Mouse (Mus musculus): Measurements from ENCODE around the gene Il11ra2. TPM values are rescaled to one million over a fixed set of nuclear protein-coding genes. Genes with fewer than 3 reads are reported as not detected.
"Not testable (repeated sequence)": the region's sequence is repeated elsewhere in the genome, so short reads cannot be mapped to it uniquely, and the experiment has no call there.

The Il11ra2 gene
- polyA plus RNA-seq, 1 experiment from 2014 or later = not detected

DNA sequence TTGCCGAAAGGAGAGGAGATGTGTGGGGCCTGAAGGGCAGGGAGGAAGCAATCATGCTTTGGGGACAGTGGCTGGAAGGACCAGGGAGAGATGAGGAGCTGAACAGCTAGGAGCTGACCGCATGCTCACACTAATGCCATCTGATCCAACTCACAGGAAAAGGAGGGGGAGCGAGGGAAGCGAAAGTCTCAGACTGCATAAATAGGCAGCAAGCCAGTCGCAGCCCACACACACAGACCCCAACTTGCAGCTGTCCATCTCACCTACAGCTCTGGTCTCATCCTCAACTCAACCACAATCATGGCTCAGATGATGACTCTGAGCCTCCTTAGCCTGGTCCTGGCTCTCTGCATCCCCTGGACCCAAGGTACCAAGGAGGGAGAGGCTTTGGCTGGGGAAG lies 49.8 kb downstream of the Il11ra2 start, which contains the start of gene Gm10591:
Gene Gm10591, plus strand, starts transcription at position 301 of the 400 bp plus-strand sequence.
- no CpG with 5 or more reads among the region's 5 CpGs for WGBS
- not testable (repeated sequence) for H3K27me3 ChIP-seq (replicated peaks; ENCODE audit: control insufficient read depth, insufficient read depth, low read length); H3K9me3 ChIP-seq (ENCODE audit: control insufficient read depth, low read length); H3K4me2 ChIP-seq (ENCODE audit: low read length); DNase-seq (ENCODE audit: low spot score); H3K36me3 ChIP-seq (ENCODE audit: control insufficient read depth, insufficient read depth, low read length); H3K4me1 ChIP-seq (replicated peaks; ENCODE audit: control insufficient read depth, insufficient read depth, low read length); H3K9ac ChIP-seq (ENCODE audit: low read length); ATAC-seq (replicated peaks; ENCODE audit: low FRiP score, low TSS enrichment, low read depth); H3K27ac ChIP-seq (ENCODE audit: low read depth); H3K4me3 ChIP-seq (ENCODE audit: low read depth, low read length)

Other genes with a start within 250 kb of the Il11ra2 start
- gene Gm21586, start 222.5 kb downstream of the Il11ra2 start, polyA plus RNA-seq (2014; fragmentation: Nextera tagmentation; extraction: Ambion mirVana) = not detected in 2 replicates
- gene Gm2163, start 195.1 kb downstream of the Il11ra2 start, polyA plus RNA-seq (2014; fragmentation: Nextera tagmentation; extraction: Ambion mirVana) = 0.15 and 0.16 TPM in 2 replicates
- gene Fam205a2, start 133.7 kb downstream of the Il11ra2 start, polyA plus RNA-seq (2014; fragmentation: Nextera tagmentation; extraction: Ambion mirVana) = 0.05 TPM in 1 of 2 replicates, not detected in the other
- gene Gm10591, start 49.7 kb downstream of the Il11ra2 start, polyA plus RNA-seq (2014; fragmentation: Nextera tagmentation; extraction: Ambion mirVana) = not detected in 2 replicates
- 0.35 TPM in 1 of 2 replicates, not detected in the other for gene Gm2564, start 32.2 kb downstream of the Il11ra2 start, polyA plus RNA-seq (2014; fragmentation: Nextera tagmentation; extraction: Ambion mirVana)
- not detected in 2 replicates for gene Ccl27b, start 6.6 kb downstream of the Il11ra2 start, polyA plus RNA-seq (2014; fragmentation: Nextera tagmentation; extraction: Ambion mirVana)
- gene 4930578G10Rik, start 73.7 kb upstream of the Il11ra2 start, polyA plus RNA-seq (2014; fragmentation: Nextera tagmentation; extraction: Ambion mirVana) = 0.34 TPM in 2 replicates
- not detected in 2 replicates for gene Ccl19, start 94.7 kb upstream of the Il11ra2 start, polyA plus RNA-seq (2014; fragmentation: Nextera tagmentation; extraction: Ambion mirVana)
- gene Ccl21a, start 112.1 kb upstream of the Il11ra2 start, polyA plus RNA-seq (2014; fragmentation: Nextera tagmentation; extraction: Ambion mirVana) = 42.6 and 61.4 TPM in 2 replicates
- gene Fam205a1, start 192.0 kb upstream of the Il11ra2 start, polyA plus RNA-seq (2014; fragmentation: Nextera tagmentation; extraction: Ambion mirVana) = not detected in 2 replicates
- 0.14 TPM in 1 of 2 replicates, not detected in the other for gene Gm12394, start 194.9 kb upstream of the Il11ra2 start, polyA plus RNA-seq (2014; fragmentation: Nextera tagmentation; extraction: Ambion mirVana)
- 0.43 and 0.81 TPM in 2 replicates for gene Fam205c, start 212.3 kb upstream of the Il11ra2 start, polyA plus RNA-seq (2014; fragmentation: Nextera tagmentation; extraction: Ambion mirVana)

All from intestine, embryonic 14.5 days (tissue).